Mouse (Mus musculus) heart, postnatal 0 days (tissue): Measurements from ENCODE around the gene Map2k3.

Source experiments
- CTCF ChIP-seq: IDR thresholded peaks from 2 replicates; pipeline ENCODE4 v1.5.1; 2016; ENCODE audit warnings: antibody characterized with exemption, control low read depth, low read depth
- EP300 ChIP-seq: IDR thresholded peaks from 2 replicates; pipeline ENCODE4 v1.6.1; 2016; ENCODE audit warnings: antibody characterized with exemption, low read depth

GRCm38 (mm10) chr11:60913301-60914196 is 18.3 kb upstream of the Map2k3 start:
- no peak for TF ChIP-seq CTCF
- TF ChIP-seq EP300, result peak; percentile 67; the same call in 1 of the 2 replicates
